Mouse (Mus musculus): ENCODE measurements around the gene Ccr1. TPM values are rescaled to one million over a fixed set of nuclear protein-coding genes. Genes with fewer than 3 reads are reported as not detected.

The Ccr1 gene
- polyA plus RNA-seq, 1 experiment from 2014 or later: not detected

DNA sequence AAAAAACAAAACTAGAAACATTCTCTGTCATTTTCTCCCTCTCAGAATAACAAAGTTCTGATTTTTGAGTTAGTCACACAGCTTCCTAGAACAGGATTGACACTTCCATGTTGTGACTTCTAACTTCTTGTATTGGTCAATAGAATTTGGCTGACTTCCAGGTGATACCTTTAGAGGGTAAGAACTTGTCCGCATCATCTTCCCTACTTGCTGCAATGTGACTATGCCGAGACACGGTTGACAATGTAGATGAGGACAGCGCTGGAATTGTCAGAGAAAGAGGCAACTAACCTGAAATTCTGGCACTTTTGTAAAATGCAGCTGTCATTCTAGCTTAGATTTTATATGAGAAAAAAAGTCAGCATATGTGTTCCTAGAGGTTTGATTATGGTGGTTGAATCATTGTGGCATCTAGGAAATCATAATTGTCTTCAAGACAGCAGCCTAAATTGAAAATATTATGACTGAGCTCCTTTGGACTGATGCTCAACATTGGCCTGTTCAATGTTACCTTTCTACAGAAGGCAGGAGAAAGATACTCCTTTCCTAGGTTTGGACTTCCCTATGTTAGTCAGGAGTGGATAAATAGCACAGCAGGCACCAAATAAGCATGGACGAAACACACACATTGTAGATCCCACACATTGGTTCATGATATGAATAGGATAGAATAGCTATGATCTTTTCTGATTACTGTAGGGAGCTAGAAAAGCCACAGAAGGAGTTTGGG is 34.6 kb downstream of the Ccr1 start:
- DNase-seq (ENCODE audit: low read depth, low spot score) (no peak), ATAC-seq (no peak)
- in situ Hi-C loops (cut with MboI; ENCODE audit: low pct_unique_long_range_greater_than_20kb): no loop called here
- CTCF ChIA-PET: no interaction called here
- peaks cover under 1% of the 10 kb centered on the region for H3K27me3 ChIP-seq
- POLR2A ChIA-PET: no interaction called here
- TF ChIP-seq CTCF (IDR thresholded peaks at IDR 0.05): no peak

GRCm38 (mm10) chr9:123932911-123933675 is 35.4 kb downstream of the Ccr1 start:
- TF ChIP-seq CTCF (IDR thresholded peaks at IDR 0.05): no peak
- DNase-seq (ENCODE audit: low read depth, low spot score) (no peak), ATAC-seq (no peak)
- in situ Hi-C loops (cut with MboI; ENCODE audit: low pct_unique_long_range_greater_than_20kb): no loop called here
- H3K27me3 ChIP-seq: no peaks in the 10 kb centered on the region
- ChIA-PET POLR2A (no interaction called here), CTCF (no interaction called here)

DNA sequence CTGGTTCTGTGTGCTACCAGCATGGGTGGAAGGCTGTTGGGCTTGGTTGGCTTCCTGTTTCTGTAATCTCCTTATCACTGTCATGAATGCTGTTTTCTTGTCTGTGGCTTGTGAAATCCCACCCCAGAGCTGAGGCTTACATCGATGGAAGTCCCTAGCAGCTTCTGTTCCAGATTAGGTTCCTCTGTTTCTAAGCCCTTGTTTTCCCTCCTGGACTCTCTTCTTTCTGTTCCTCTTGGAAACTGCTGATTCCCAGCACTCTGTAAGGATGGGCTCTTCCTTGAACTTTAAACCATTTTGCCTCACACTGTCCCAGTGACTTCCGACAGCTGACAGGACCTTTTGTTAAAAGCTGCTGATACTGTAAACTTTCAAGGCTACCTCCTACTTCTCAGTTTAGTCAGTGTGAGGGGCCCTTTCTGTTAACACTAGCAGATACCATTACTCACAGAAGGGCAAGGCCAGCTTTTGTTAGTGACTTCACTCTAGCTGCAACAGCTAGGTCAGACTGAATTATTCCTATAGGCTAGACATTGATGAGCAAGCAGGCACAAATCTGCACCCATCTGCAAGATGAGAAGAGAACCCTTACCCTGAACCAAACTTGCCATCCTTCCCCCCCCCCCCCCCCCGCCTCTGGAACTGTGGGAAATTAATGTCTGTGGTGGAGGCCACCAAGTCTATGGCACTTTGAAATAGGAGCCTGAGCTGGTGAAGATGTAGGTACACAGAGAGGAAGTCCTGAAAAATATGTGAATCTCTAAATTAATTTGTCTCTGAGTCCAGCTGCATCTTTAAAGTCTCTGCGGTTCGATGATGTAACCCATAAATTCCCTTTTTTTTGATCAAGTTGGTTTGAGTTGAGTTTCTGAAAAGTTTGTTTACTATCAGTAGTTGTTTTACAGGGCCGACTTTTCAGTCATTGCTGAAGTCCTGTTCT is 36.5 kb downstream of the Ccr1 start:
- no peak for TF ChIP-seq CTCF (IDR thresholded peaks at IDR 0.05)

GRCm38 (mm10) chr9:123930926-123931325 is 37.6 kb downstream of the Ccr1 start:
- in situ Hi-C loops (cut with MboI; ENCODE audit: low pct_unique_long_range_greater_than_20kb): no loop called here
- no peaks in the 10 kb centered on the region for H3K27me3 ChIP-seq
- TF ChIP-seq CTCF (IDR thresholded peaks at IDR 0.05): no peak
- ATAC-seq (no peak), DNase-seq (ENCODE audit: low read depth, low spot score) (no peak)
- POLR2A ChIA-PET: interaction anchor here (0.5 kb wide), 1 partner anchor 541 kb away, joined by 4 read pairs; no protein-coding TSS in a partner anchor
- CTCF ChIA-PET: no interaction called here

More for the DNA sequence above, 36.5 kb downstream of the Ccr1 start:
- ATAC-seq: no peak
- CTCF ChIA-PET: no interaction called here
- no peaks in the 10 kb centered on the region for H3K27me3 ChIP-seq
- no peak for DNase-seq (ENCODE audit: low read depth, low spot score)
- in situ Hi-C loops (cut with MboI; ENCODE audit: low pct_unique_long_range_greater_than_20kb): no loop called here
- POLR2A ChIA-PET: no interaction called here

- in situ Hi-C loops (cut with MboI; ENCODE audit: low pct_unique_long_range_greater_than_20kb): no loop called here
- CTCF ChIA-PET: no interaction called here
- DNase-seq (ENCODE audit: low read depth, low spot score): no peak
- no peak for ATAC-seq
- POLR2A ChIA-PET: interaction anchor here (0.5 kb wide), 1 partner anchor 541 kb away, joined by 4 read pairs; no protein-coding TSS in a partner anchor
- no peaks in the 10 kb centered on the region for H3K27me3 ChIP-seq
- no peak for TF ChIP-seq CTCF (IDR thresholded peaks at IDR 0.05)
These were observed 38.0 kb downstream of the Ccr1 start for GRCm38 (mm10) chr9:123930476-123930875.

- no peaks in the 10 kb centered on the region for H3K27me3 ChIP-seq
- POLR2A ChIA-PET: no interaction called here
- CTCF ChIA-PET: no interaction called here
- TF ChIP-seq CTCF (IDR thresholded peaks at IDR 0.05): no peak
- no peak for ATAC-seq
- DNase-seq (ENCODE audit: low read depth, low spot score): no peak
- in situ Hi-C loops (cut with MboI; ENCODE audit: low pct_unique_long_range_greater_than_20kb): no loop called here
These were observed 38.6 kb downstream of the Ccr1 start for GRCm38 (mm10) chr9:123929936-123930335.

- no peak for TF ChIP-seq CTCF (IDR thresholded peaks at IDR 0.05)
- no peaks in the 10 kb centered on the region for H3K27me3 ChIP-seq
- ATAC-seq (no peak), DNase-seq (ENCODE audit: low read depth, low spot score) (no peak)
- ChIA-PET CTCF (no interaction called here), POLR2A (no interaction called here)
- in situ Hi-C loops (cut with MboI; ENCODE audit: low pct_unique_long_range_greater_than_20kb): no loop called here
These were observed 39.7 kb downstream of the Ccr1 start for GRCm38 (mm10) chr9:123928759-123929246.

DNA sequence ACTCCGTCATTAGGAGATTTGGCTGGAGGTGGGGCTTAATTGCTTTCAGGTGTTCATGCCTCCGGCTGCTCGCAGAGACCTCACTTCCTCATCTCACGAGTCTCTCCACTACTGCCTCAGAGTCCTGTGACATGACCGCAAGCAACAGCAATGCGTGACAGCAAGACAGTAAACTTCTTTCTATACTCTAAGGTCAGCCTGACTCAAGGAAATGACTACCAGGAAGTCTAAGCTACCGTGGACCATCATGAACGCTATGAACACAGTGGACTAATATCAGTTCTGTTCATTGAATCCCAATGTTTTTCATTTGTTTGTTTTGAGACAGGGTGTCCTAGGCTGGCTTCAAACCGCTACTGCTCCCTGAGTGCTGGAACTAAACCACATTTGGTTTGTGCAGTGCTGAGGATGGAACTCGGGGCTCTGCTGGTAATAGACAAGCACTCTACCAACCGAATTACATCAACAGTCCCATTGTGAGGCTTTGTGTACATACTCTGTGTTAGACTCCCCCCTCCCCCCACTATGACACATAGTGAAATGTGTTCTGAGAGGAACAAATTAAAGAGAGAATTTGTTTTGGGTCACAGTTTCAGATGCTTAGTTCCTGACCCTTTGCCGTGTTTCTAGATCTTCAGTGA is 40.3 kb downstream of the Ccr1 start:
- ATAC-seq (no peak), DNase-seq (ENCODE audit: low read depth, low spot score) (no peak)
- ChIA-PET POLR2A (no interaction called here), CTCF (no interaction called here)
- no peak for TF ChIP-seq CTCF (IDR thresholded peaks at IDR 0.05)
- no peaks in the 10 kb centered on the region for H3K27me3 ChIP-seq
- in situ Hi-C loops (cut with MboI; ENCODE audit: low pct_unique_long_range_greater_than_20kb): no loop called here

- no peak for TF ChIP-seq CTCF (IDR thresholded peaks at IDR 0.05)
- ATAC-seq (no peak), DNase-seq (ENCODE audit: low read depth, low spot score) (no peak)
- ChIA-PET POLR2A (no interaction called here), CTCF (no interaction called here)
- in situ Hi-C loops (cut with MboI; ENCODE audit: low pct_unique_long_range_greater_than_20kb): no loop called here
- no peaks in the 10 kb centered on the region for H3K27me3 ChIP-seq
These were observed 41.1 kb downstream of the Ccr1 start for GRCm38 (mm10) chr9:123927281-123927960.

Data from Patski (cell line).